In the genomic region with DNA sequence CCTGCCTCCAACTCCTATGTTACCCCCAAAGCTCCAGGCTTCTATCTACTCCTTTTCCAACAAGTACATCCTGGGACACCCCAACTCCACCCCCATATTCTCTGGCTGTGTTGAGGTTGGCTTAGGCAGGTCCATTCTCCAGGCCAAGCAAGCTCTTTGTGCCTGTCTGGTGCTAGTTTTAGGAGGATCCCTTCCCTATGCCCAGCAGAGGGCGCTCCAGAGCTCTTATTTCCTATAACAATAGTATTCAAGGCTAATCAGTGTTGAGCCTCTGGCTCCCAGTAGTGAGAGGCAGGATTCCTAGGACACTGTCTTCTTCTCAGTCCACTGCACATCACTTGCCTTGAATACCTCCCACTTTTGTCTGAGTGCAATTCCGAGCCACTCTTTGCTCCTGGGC, we compare ENCODE assay signal across 8 mouse cellular contexts. TPM values are rescaled to one million over a fixed set of nuclear protein-coding genes. Genes with fewer than 3 reads are reported as not detected.
DNase-seq lines count a peak whose midpoint lies in the region; ATAC-seq and TF ChIP-seq lines count a peak whose summit lies in the region.

No protein-coding gene starts in this region.

- TF ChIP-seq CTCF in ES-Bruce4 (IDR thresholded peaks at IDR 0.05; ENCODE audit: low read depth, low read length) = peak; percentile 60
- TF ChIP-seq CTCF in brain, embryonic 14.5 days (IDR thresholded peaks at IDR 0.05; ENCODE audit: borderline replicate concordance, extremely low read depth, insufficient read depth, insufficient read length) = peak; percentile 83
- peak; percentile 96 for TF ChIP-seq CTCF in layer of hippocampus, adult 2 months (conservative IDR thresholded peaks at IDR 0.05)

- H3K4me2 ChIP-seq in forebrain, embryonic 11.5 days (ENCODE audit: low read depth, low read length, severe bottlenecking) = no peak overlapping the region

- H3K36me3 ChIP-seq in ES-Bruce4 (ENCODE audit: control insufficient read depth, insufficient read depth, low read length, poor library complexity, severe bottlenecking) = no peaks in the 10 kb centered on the region
- H3K36me3 ChIP-seq in forebrain, embryonic 11.5 days (ENCODE audit: control insufficient read depth, insufficient read depth, low read length) = peaks cover 3% of the 10 kb centered on the region; the same call in 1 of the 2 replicates

- no peak for TF ChIP-seq EP300 in ES-Bruce4 (IDR thresholded peaks at IDR 0.05; ENCODE audit: insufficient read depth, low read depth, low read length)

- DNase-seq in brain, embryonic 14.5 days (ENCODE audit: low read depth) = peak; percentile 93
- peak; percentile 93 for DNase-seq in forebrain, embryonic 11.5 days (ENCODE audit: low spot score)
- peak; percentile 94 for DNase-seq in heart, postnatal 4 days
- DNase-seq in layer of hippocampus, adult 2 months (ENCODE audit: low spot score in 2 of 2) = peak; percentile 85 to 92
- DNase-seq in lung, postnatal 14 days = peak; percentile 98
- peak; percentile 86 for DNase-seq in ovary, postnatal 36 days (ENCODE audit: low spot score)
- peak; percentile 83 for DNase-seq in thymus, postnatal 14 days

- H3K9me3 ChIP-seq in ES-Bruce4 (replicated peaks; ENCODE audit: control insufficient read depth, insufficient read depth, low read length, poor library complexity, severe bottlenecking) = no peaks in the 10 kb centered on the region
- no peaks in the 10 kb centered on the region for H3K9me3 ChIP-seq in forebrain, embryonic 11.5 days (ENCODE audit: control insufficient read depth, low read length)

- H3K27me3 ChIP-seq in ES-Bruce4 (ENCODE audit: control insufficient read depth, insufficient read depth, low read length, poor library complexity, severe bottlenecking) = no peaks in the 10 kb centered on the region
- H3K27me3 ChIP-seq in forebrain, embryonic 11.5 days (ENCODE audit: control insufficient read depth, insufficient read depth, low read length) = no peaks in the 10 kb centered on the region

- H3K4me1 ChIP-seq in ES-Bruce4 (ENCODE audit: control insufficient read depth, insufficient read depth, low read length) = no peaks in the 10 kb centered on the region
- H3K4me1 ChIP-seq in forebrain, embryonic 11.5 days (replicated peaks; ENCODE audit: control insufficient read depth, insufficient read depth, low read length) = peaks cover 8% of the 10 kb centered on the region

- TF ChIP-seq POLR2A in ES-Bruce4 (IDR thresholded peaks at IDR 0.05; ENCODE audit: insufficient read depth, low read length) = no peak
- no peak for TF ChIP-seq POLR2A in brain, embryonic 14.5 days (IDR thresholded peaks at IDR 0.05; ENCODE audit: borderline replicate concordance, extremely low read depth, insufficient read depth, insufficient read length, poor library complexity, severe bottlenecking)

- no peak overlapping the region for H3K27ac ChIP-seq in ES-Bruce4 (ENCODE audit: insufficient read depth, low read length)
- H3K27ac ChIP-seq in forebrain, embryonic 11.5 days (ENCODE audit: low read depth, low read length) = no peak overlapping the region
- no peak overlapping the region for H3K27ac ChIP-seq in layer of hippocampus, adult 2 months

- ATAC-seq in forebrain, embryonic 11.5 days (replicated peaks; ENCODE audit: low FRiP score) = peak; percentile 38; the same call in 1 of the 2 replicates

- H3K9ac ChIP-seq in ES-Bruce4 (ENCODE audit: low read depth, poor library complexity, severe bottlenecking) = no peak overlapping the region
- H3K9ac ChIP-seq in forebrain, embryonic 11.5 days (ENCODE audit: low read length) = no peak overlapping the region

- 2% methylated on average over 2 of the region's 2 CpGs for WGBS in forebrain, embryonic 11.5 days

- H3K4me3 ChIP-seq in ES-Bruce4 (ENCODE audit: low read depth, low read length) = no peak overlapping the region
- no peak overlapping the region for H3K4me3 ChIP-seq in forebrain, embryonic 11.5 days (ENCODE audit: low read depth, low read length)
- H3K4me3 ChIP-seq in layer of hippocampus, adult 2 months = no peak overlapping the region

RNA-seq across cellular contexts. Expression of gene Fam221b, which starts 3.1 kb away (rescaled TPM):
- 0.19 and 0.55 TPM in 2 replicates for polyA plus RNA-seq in ES-Bruce4 (2011; ENCODE audit: insufficient read depth, insufficient read length, low read depth, missing spikeins)
- polyA plus RNA-seq in brain, embryonic 14.5 days (2012; rRNA removed) = 0.23 and 0.34 TPM in 2 replicates
- 2.5 and 2.7 TPM in 2 replicates for polyA plus RNA-seq in forebrain, embryonic 11.5 days (2014; fragmentation: Nextera tagmentation; extraction: Ambion mirVana)
- under 1 TPM in 1 of 2 experiments, not detected in 1; 0.23 TPM for total RNA-seq in heart, postnatal 4 days (2021)
- 1 to 10 TPM; 1.4 to 1.5 TPM for total RNA-seq in layer of hippocampus, adult 2 months (2021)

RNA-seq across cellular contexts. Expression of gene Tmem8b, which starts 3.3 kb away (rescaled TPM):
- polyA plus RNA-seq in ES-Bruce4 (2011; ENCODE audit: insufficient read depth, insufficient read length, low read depth, missing spikeins) = 4.5 and 5.0 TPM in 2 replicates
- polyA plus RNA-seq in brain, embryonic 14.5 days (2012; rRNA removed) = 27.0 and 42.0 TPM in 2 replicates
- 5.2 and 6.4 TPM in 2 replicates for polyA plus RNA-seq in forebrain, embryonic 11.5 days (2014; fragmentation: Nextera tagmentation; extraction: Ambion mirVana)
- total RNA-seq in heart, postnatal 4 days (2021) = 10 to 100 TPM; 15.4 to 17.9 TPM
- 10 to 100 TPM; 74.8 to 75.5 TPM for total RNA-seq in layer of hippocampus, adult 2 months (2021)

RNA-seq across cellular contexts. Expression of gene Hint2, which starts 15.8 kb away (rescaled TPM):
- 30.1 and 33.4 TPM in 2 replicates for polyA plus RNA-seq in ES-Bruce4 (2011; ENCODE audit: insufficient read depth, insufficient read length, low read depth, missing spikeins)
- 43.0 and 64.6 TPM in 2 replicates for polyA plus RNA-seq in brain, embryonic 14.5 days (2012; rRNA removed)
- polyA plus RNA-seq in forebrain, embryonic 11.5 days (2014; fragmentation: Nextera tagmentation; extraction: Ambion mirVana) = 64.1 and 66.8 TPM in 2 replicates
- 10 to 100 TPM; 92.2 to 98.4 TPM for total RNA-seq in heart, postnatal 4 days (2021)
- 10 to 100 TPM; 31.4 to 32.9 TPM for total RNA-seq in layer of hippocampus, adult 2 months (2021)

RNA-seq across cellular contexts. Expression of gene Spag8, which starts 18.7 kb away (rescaled TPM):
- 0.50 and 0.97 TPM in 2 replicates for polyA plus RNA-seq in ES-Bruce4 (2011; ENCODE audit: insufficient read depth, insufficient read length, low read depth, missing spikeins)
- polyA plus RNA-seq in brain, embryonic 14.5 days (2012; rRNA removed) = 7.3 and 9.0 TPM in 2 replicates
- 1.7 and 2.3 TPM in 2 replicates for polyA plus RNA-seq in forebrain, embryonic 11.5 days (2014; fragmentation: Nextera tagmentation; extraction: Ambion mirVana)
- total RNA-seq in heart, postnatal 4 days (2021) = under 1 TPM in 1 of 2 experiments, not detected in 1; 0.32 TPM
- total RNA-seq in layer of hippocampus, adult 2 months (2021) = 1 to 10 TPM; 2.0 to 2.5 TPM

RNA-seq across cellular contexts. Expression of gene Olfr70, which starts 28.5 kb away (rescaled TPM):
- polyA plus RNA-seq in ES-Bruce4 (2011; ENCODE audit: insufficient read depth, insufficient read length, low read depth, missing spikeins) = not detected in 2 replicates
- not detected in 2 replicates for polyA plus RNA-seq in brain, embryonic 14.5 days (2012; rRNA removed)
- polyA plus RNA-seq in forebrain, embryonic 11.5 days (2014; fragmentation: Nextera tagmentation; extraction: Ambion mirVana) = not detected in 2 replicates
- not detected for total RNA-seq in heart, postnatal 4 days (2021)
- total RNA-seq in layer of hippocampus, adult 2 months (2021) = not detected
